Mouse (Mus musculus) midbrain, embryonic 12.5 days (tissue): ENCODE measurements around the gene Oat. TPM values are rescaled to one million over a fixed set of nuclear protein-coding genes. Genes with fewer than 3 reads are reported as not detected.

Experiments used
- ATAC-seq: fragments of 200-750 bp; cut with Nextera tagmentation; 2 replicates; pipeline ENCODE4 v1.8.0; 2017; ENCODE audit warnings: low read depth, moderate TSS enrichment, moderate library complexity; ENCODE audit not compliant: low FRiP score
- H3K27ac ChIP-seq: fragments of 300-500 bp; sonication (generic); replicated peaks from 2 replicates; pipeline ENCODE4 v1.5.1; 2016; ENCODE audit warnings: mild to moderate bottlenecking
- H3K27me3 ChIP-seq: fragments of 300-500 bp; sonication (generic); 2 replicates; pipeline ENCODE4 v1.6.1; 2016; ENCODE audit warnings: mild to moderate bottlenecking
- H3K36me3 ChIP-seq: fragments of 300-500 bp; sonication (generic); 2 replicates; pipeline ENCODE4 v1.6.1; 2016
- H3K4me1 ChIP-seq: fragments of 300-500 bp; sonication (generic); 2 replicates; pipeline ENCODE4 v1.6.1; 2016
- H3K4me2 ChIP-seq: fragments of 300-500 bp; sonication (generic); replicated peaks from 2 replicates; pipeline ENCODE4 v1.6.1; 2016; ENCODE audit warnings: mild to moderate bottlenecking, moderate library complexity
- H3K4me3 ChIP-seq: fragments of 300-500 bp; sonication (generic); 2 replicates; pipeline ENCODE4 v1.5.1; 2016; ENCODE audit warnings: mild to moderate bottlenecking
- H3K9ac ChIP-seq: fragments of 300-500 bp; sonication (generic); replicated peaks from 2 replicates; pipeline ENCODE4 v1.6.1; 2016; ENCODE audit warnings: mild to moderate bottlenecking, moderate library complexity
- H3K9me3 ChIP-seq: fragments of 300-500 bp; sonication (generic); 2 replicates; pipeline ENCODE4 v1.6.1; 2016; ENCODE audit warnings: mild to moderate bottlenecking
- WGBS: fragments of 180-500 bp; shearing (Covaris S2); methylation state at CpG from one replicate; pipeline ENCODE4 v1.1.7; 2016; 5-methylcytosine and 5-hydroxymethylcytosine counted together
- polyA plus RNA-seq: library from polyadenylated mRNA; unstranded; fragments of >200 nt; fragmentation: Nextera tagmentation; extraction: Ambion mirVana; gene quantifications from 2 replicates; pipeline ENCODE4 v1.2.1, GENCODE M21; 2016

Oat gene
- polyA plus RNA-seq, 1 experiment from 2014 or later, result 114 TPM

GRCm38 (mm10) chr7:132509110-132509509 is 67.1 kb downstream of the Oat start:
- H3K4me3 ChIP-seq, result no peak overlapping the region
- no peaks in the 10 kb centered on the region for H3K36me3 ChIP-seq
- no peak for ATAC-seq
- H3K27me3 ChIP-seq, result no peaks in the 10 kb centered on the region
- H3K9ac ChIP-seq, result no peak overlapping the region
- no peak overlapping the region for H3K4me2 ChIP-seq
- no peaks in the 10 kb centered on the region for H3K4me1 ChIP-seq
- H3K9me3 ChIP-seq, result no peaks in the 10 kb centered on the region
- 85% methylated on average over 2 of the region's 2 CpGs for WGBS
- H3K27ac ChIP-seq, result no peak overlapping the region

Other genes starting within 250 kb of the Oat start
- 2.6 and 2.9 TPM in 2 replicates for gene Nkx1-2, start 23.2 kb upstream of the Oat start, polyA plus RNA-seq
- gene Lhpp, start 34.2 kb upstream of the Oat start, polyA plus RNA-seq, result 16.1 and 17.5 TPM in 2 replicates
- gene Fam53b, start 237.5 kb upstream of the Oat start, polyA plus RNA-seq, result 28.3 and 39.6 TPM in 2 replicates